Mouse (Mus musculus): ENCODE measurements at regions not wholly inside any gene's neighbourhood (a gene's known extent, or its start where the extent isn't known, plus 50 kb on each side); places are given as distances from the start of the nearest gene placed in this dataset.

GRCm38 (mm10) chr15:37166744-37167143 lies 159.2 kb upstream of the Zfp706 start:
- H3K36me3 ChIP-seq = no peaks in the 10 kb centered on the region
- WGBS = 70% methylated on average over 3 of the region's 3 CpGs
- H3K9me3 ChIP-seq = no peaks in the 10 kb centered on the region
- H3K4me3 ChIP-seq = no peak overlapping the region
- H3K27me3 ChIP-seq (ENCODE audit: insufficient read depth, poor library complexity, severe bottlenecking) = 0 out of 2 replicates have a peak, but pooled peaks cover 4% of the 10 kb centered on the region
- peaks cover 18% of the 10 kb centered on the region for H3K4me1 ChIP-seq
- no peak for DNase-seq (ENCODE audit: low spot score)
- no peak overlapping the region for H3K27ac ChIP-seq

GRCm38 (mm10) chr15:37165887-37166507 lies 158.4 kb upstream of the Zfp706 start:
- no peaks in the 10 kb centered on the region for H3K36me3 ChIP-seq
- 11% methylated on average over 12 of the region's 12 CpGs for WGBS
- H3K9me3 ChIP-seq = no peaks in the 10 kb centered on the region
- no peak for DNase-seq (ENCODE audit: low spot score)
- peaks cover 18% of the 10 kb centered on the region for H3K4me1 ChIP-seq
- H3K4me3 ChIP-seq = peak overlapping the region; percentile 42
- peak overlapping the region; percentile 10; the same call in 1 of the 2 replicates for H3K27ac ChIP-seq
- 0 out of 2 replicates have a peak, but pooled peaks cover 4% of the 10 kb centered on the region for H3K27me3 ChIP-seq (ENCODE audit: insufficient read depth, poor library complexity, severe bottlenecking)

DNA sequence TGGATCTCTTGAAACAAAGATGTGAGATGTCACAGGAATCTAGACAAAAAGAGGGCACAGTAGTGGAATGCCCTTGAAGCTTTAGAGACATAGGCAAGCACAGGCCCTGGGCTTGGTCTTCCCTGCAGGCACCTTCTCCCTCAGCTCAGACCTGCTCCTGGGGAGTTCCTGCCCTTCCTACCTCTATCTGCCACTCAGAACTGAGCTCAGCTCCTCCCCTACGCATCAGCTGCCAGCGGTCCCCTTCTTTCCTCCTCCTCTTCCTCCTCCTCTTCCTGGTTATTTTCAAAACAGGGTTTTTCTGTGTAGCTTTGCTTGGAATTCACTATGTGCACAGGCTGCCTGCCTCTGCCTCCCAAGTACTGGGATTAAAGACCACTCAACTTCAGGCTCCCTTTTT lies 157.6 kb upstream of the Zfp706 start:
- WGBS = 48% methylated on average over 2 of the region's 2 CpGs
- no peaks in the 10 kb centered on the region for H3K36me3 ChIP-seq
- 0 out of 2 replicates have a peak, but pooled peaks cover 4% of the 10 kb centered on the region for H3K27me3 ChIP-seq (ENCODE audit: insufficient read depth, poor library complexity, severe bottlenecking)

GRCm38 (mm10) chr15:37164191-37165135 lies 156.9 kb upstream of the Zfp706 start:
- Histone ChIP-seq H3K4me3 (no peak overlapping the region), H3K4me1 (peaks cover 21% of the 10 kb centered on the region), H3K27me3 (ENCODE audit: insufficient read depth, poor library complexity, severe bottlenecking) (peaks cover 11% of the 10 kb centered on the region; the same call in 1 of the 2 replicates), H3K27ac (no peak overlapping the region), H3K36me3 (no peaks in the 10 kb centered on the region), H3K9me3 (no peaks in the 10 kb centered on the region)
- DNase-seq (ENCODE audit: low spot score) = no peak
- 28% methylated on average over 15 of the region's 15 CpGs for WGBS

More for the DNA sequence above, 157.6 kb upstream of the Zfp706 start:
- Histone ChIP-seq H3K4me3 (no peak overlapping the region), H3K4me1 (peaks cover 18% of the 10 kb centered on the region), H3K9me3 (no peaks in the 10 kb centered on the region), H3K27ac (no peak overlapping the region)
- DNase-seq (ENCODE audit: low spot score) = no peak

- 57% methylated on average over 4 of the region's 4 CpGs for WGBS
- Histone ChIP-seq H3K27ac (no peak overlapping the region), H3K27me3 (ENCODE audit: insufficient read depth, poor library complexity, severe bottlenecking) (peaks cover 9% of the 10 kb centered on the region; the same call in 1 of the 2 replicates), H3K4me1 (peaks cover 16% of the 10 kb centered on the region; the same call in 1 of the 2 replicates), H3K36me3 (no peaks in the 10 kb centered on the region), H3K9me3 (no peaks in the 10 kb centered on the region), H3K4me3 (no peak overlapping the region)
- DNase-seq (ENCODE audit: low spot score) = no peak
Observed at GRCm38 (mm10) chr15:37159956-37160355, 152.4 kb upstream of the Zfp706 start.

GRCm38 (mm10) chr15:37159349-37159748 lies 151.8 kb upstream of the Zfp706 start:
- H3K4me3 ChIP-seq = no peak overlapping the region
- DNase-seq (ENCODE audit: low spot score) = no peak
- H3K27me3 ChIP-seq (ENCODE audit: insufficient read depth, poor library complexity, severe bottlenecking) = peaks cover 9% of the 10 kb centered on the region; the same call in 1 of the 2 replicates
- no peak overlapping the region for H3K27ac ChIP-seq
- WGBS = 8% methylated on average over 4 of the region's 4 CpGs
- no peaks in the 10 kb centered on the region for H3K9me3 ChIP-seq
- peaks cover 11% of the 10 kb centered on the region; the same call in 1 of the 2 replicates for H3K4me1 ChIP-seq
- H3K36me3 ChIP-seq = no peaks in the 10 kb centered on the region

- H3K9me3 ChIP-seq = no peaks in the 10 kb centered on the region
- WGBS = 59% methylated on average over 4 of the region's 4 CpGs
- H3K27ac ChIP-seq = no peak overlapping the region
- H3K4me3 ChIP-seq = no peak overlapping the region
- H3K36me3 ChIP-seq = no peaks in the 10 kb centered on the region
- peaks cover 9% of the 10 kb centered on the region; the same call in 1 of the 2 replicates for H3K27me3 ChIP-seq (ENCODE audit: insufficient read depth, poor library complexity, severe bottlenecking)
- H3K4me1 ChIP-seq = peaks cover 9% of the 10 kb centered on the region; the same call in 1 of the 2 replicates
- DNase-seq (ENCODE audit: low spot score) = no peak
Observed at GRCm38 (mm10) chr15:37157386-37157785, 149.8 kb upstream of the Zfp706 start.

GRCm38 (mm10) chr15:37154934-37155333 lies 147.4 kb upstream of the Zfp706 start:
- H3K4me1 ChIP-seq = peaks cover 9% of the 10 kb centered on the region; the same call in 1 of the 2 replicates
- no peaks in the 10 kb centered on the region for H3K9me3 ChIP-seq
- 81% methylated on average over 4 of the region's 4 CpGs for WGBS
- no peak overlapping the region for H3K4me3 ChIP-seq
- H3K27ac ChIP-seq = no peak overlapping the region
- H3K36me3 ChIP-seq = no peaks in the 10 kb centered on the region
- DNase-seq (ENCODE audit: low spot score) = no peak
- H3K27me3 ChIP-seq (ENCODE audit: insufficient read depth, poor library complexity, severe bottlenecking) = peaks cover 7% of the 10 kb centered on the region; the same call in 1 of the 2 replicates

DNA sequence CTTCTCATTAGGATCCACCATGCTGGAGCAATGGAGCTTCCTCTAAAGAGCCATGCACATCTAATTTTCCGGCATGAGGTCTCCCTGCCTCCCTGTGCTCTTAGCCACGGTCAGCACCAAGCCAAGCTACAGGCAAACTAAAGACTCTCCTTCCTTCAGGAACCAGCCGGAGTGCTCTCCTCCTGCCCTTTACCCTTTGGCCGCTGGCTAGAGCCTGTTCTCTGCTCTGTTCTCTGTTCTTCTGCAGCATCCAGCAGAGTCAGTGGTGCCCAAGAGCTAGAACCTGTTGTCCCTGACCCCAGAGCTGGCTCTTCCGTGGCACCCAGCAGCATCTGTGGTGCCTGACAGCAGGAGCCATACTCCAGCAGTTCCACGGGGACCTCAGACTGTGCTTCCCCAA lies 145.6 kb upstream of the Zfp706 start:
- Histone ChIP-seq H3K4me1 (no peaks in the 10 kb centered on the region), H3K27ac (no peak overlapping the region), H3K27me3 (ENCODE audit: insufficient read depth, poor library complexity, severe bottlenecking) (no peaks in the 10 kb centered on the region), H3K9me3 (no peaks in the 10 kb centered on the region), H3K36me3 (no peaks in the 10 kb centered on the region), H3K4me3 (no peak overlapping the region)
- 81% methylated on average over 6 of the region's 6 CpGs for WGBS
- DNase-seq (ENCODE audit: low spot score) = no peak

GRCm38 (mm10) chr15:37135590-37136164 lies 128.1 kb upstream of the Zfp706 start:
- WGBS = 2% methylated on average over 35 of the region's 35 CpGs

GRCm38 (mm10) chr15:37134913-37135589 lies 127.5 kb upstream of the Zfp706 start:
- Histone ChIP-seq H3K4me1 (peaks cover 17% of the 10 kb centered on the region), H3K4me3 (peak overlapping the region; percentile 77), H3K36me3 (no peaks in the 10 kb centered on the region), H3K9me3 (0 out of 2 replicates have a peak, but pooled peaks cover 3% of the 10 kb centered on the region), H3K27me3 (ENCODE audit: insufficient read depth, poor library complexity, severe bottlenecking) (no peaks in the 10 kb centered on the region), H3K27ac (peak overlapping the region; percentile 96)
- WGBS = 27% methylated on average over 20 of the region's 20 CpGs
- DNase-seq (ENCODE audit: low spot score) = no peak

More at GRCm38 (mm10) chr15:37135590-37136164, 128.1 kb upstream of the Zfp706 start:
- peak; percentile 82 for DNase-seq (ENCODE audit: low spot score)
- no peaks in the 10 kb centered on the region for H3K27me3 ChIP-seq (ENCODE audit: insufficient read depth, poor library complexity, severe bottlenecking)
- peaks cover 17% of the 10 kb centered on the region for H3K4me1 ChIP-seq
- 0 out of 2 replicates have a peak, but pooled peaks cover 3% of the 10 kb centered on the region for H3K9me3 ChIP-seq
- peak overlapping the region; percentile 77 for H3K4me3 ChIP-seq
- H3K36me3 ChIP-seq = no peaks in the 10 kb centered on the region
- peak overlapping the region; percentile 96 for H3K27ac ChIP-seq

DNA sequence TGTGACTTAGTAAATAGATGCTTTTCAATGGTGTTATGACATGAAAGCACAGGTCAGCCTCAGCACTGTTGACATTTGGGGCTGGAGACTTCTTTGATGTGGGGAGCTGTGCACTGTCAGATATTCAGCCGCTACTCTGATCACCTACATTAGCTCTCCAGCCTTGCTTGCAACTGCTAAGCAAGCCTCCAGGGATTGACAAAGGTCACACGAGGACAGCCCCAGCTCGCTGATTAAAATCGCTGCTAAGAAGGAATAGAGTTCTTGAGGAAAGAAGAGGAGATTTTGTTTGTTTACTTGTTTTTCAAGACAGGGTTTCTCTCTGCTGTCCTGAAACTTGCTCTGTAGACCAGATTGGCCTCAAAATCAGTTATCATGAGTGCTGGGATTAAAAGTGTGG lies 126.8 kb upstream of the Zfp706 start:
- H3K36me3 ChIP-seq = no peaks in the 10 kb centered on the region
- peaks cover 17% of the 10 kb centered on the region for H3K4me1 ChIP-seq
- no peaks in the 10 kb centered on the region for H3K27me3 ChIP-seq (ENCODE audit: insufficient read depth, poor library complexity, severe bottlenecking)
- 34% methylated on average over 4 of the region's 4 CpGs for WGBS
- H3K27ac ChIP-seq = no peak overlapping the region
- H3K9me3 ChIP-seq = 0 out of 2 replicates have a peak, but pooled peaks cover 3% of the 10 kb centered on the region
- no peak for DNase-seq (ENCODE audit: low spot score)
- no peak overlapping the region for H3K4me3 ChIP-seq

All from heart, embryonic 10.5 days (tissue).